Mouse (Mus musculus): ENCODE results near the gene Eif2ak4.

DNA sequence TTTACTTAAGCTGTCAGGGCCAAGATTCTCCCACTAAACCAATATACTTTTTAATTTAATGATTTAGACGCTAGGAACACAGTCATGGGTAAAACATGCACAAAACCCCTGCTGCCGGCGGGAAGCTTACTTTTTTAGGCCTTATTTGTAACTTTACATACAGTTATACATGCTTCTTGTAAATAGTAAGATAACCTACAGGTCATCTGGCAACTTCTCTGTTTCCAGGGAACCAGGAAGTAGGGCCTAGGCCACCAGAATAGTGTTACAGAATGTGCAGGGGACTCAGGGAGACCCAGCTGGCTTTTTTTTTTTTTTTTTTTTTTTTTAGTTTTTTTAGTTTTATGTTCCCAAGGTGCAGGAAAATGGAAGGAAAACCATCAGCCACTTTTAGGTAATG lies 1.2 kb downstream of the Eif2ak4 start:
- no peak for TF ChIP-seq CTCF (IDR thresholded peaks at IDR 0.05; ENCODE audit: insufficient read depth, low read length)
- no peak for TF ChIP-seq POLR2A (IDR thresholded peaks at IDR 0.05; ENCODE audit: borderline replicate concordance, extremely low read depth, low read depth, low read length)
